Mouse (Mus musculus): Measurements from ENCODE around the gene Acap2. TPM values are rescaled to one million over a fixed set of nuclear protein-coding genes. Genes with fewer than 3 reads are reported as not detected.
A peak's percentile ranks its signal among the peaks of the same experiment; 100 is the strongest.

The Acap2 gene
- total RNA-seq, 2 experiments from 2014 or later, result 9.5 to 10.8 TPM

GRCm38 (mm10) chr16:31066344-31067098 is 134.5 kb downstream of the Acap2 start:
- TF ChIP-seq CTCF (IDR thresholded peaks at IDR 0.05), result no peak
- Histone ChIP-seq H3K27ac (peak overlapping the region; percentile 84), H3K4me3 (peak overlapping the region; percentile 17; the same call in 1 of the 2 replicates)
- intact Hi-C loops (cut with DNase I), result loop anchor here (2.0 kb wide), 1 partner anchor 88 kb away; no protein-coding TSS in a partner anchor
- no peak for DNase-seq

DNA sequence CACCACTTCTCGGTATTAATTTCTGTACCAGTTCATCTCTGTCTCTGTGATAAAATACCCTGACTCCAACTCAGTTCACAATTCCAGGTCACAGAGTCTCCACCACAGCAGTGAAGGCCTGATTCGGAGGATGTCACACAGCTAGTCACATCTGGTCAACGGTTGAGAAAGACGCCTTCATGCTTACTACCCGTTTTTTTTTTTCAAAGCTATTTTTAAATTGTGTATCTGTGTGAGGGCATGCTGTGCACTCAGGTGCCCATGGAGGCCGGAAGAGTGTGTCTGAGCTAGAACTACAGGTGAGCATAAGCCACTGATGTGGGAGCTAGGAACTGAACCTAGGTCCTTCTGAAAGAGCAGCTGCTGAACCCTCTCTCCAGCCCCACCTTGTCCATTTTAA is 136.3 kb downstream of the Acap2 start:
- Histone ChIP-seq H3K4me3 (no peak overlapping the region), H3K27ac (no peak overlapping the region)
- TF ChIP-seq CTCF (IDR thresholded peaks at IDR 0.05), result no peak
- no peak for DNase-seq
- intact Hi-C loops (cut with DNase I), result no loop called here

GRCm38 (mm10) chr16:31062918-31063317 is 138.1 kb downstream of the Acap2 start:
- TF ChIP-seq CTCF (IDR thresholded peaks at IDR 0.05), result no peak
- intact Hi-C loops (cut with DNase I), result no loop called here
- Histone ChIP-seq H3K27ac (no peak overlapping the region), H3K4me3 (no peak overlapping the region)
- DNase-seq, result no peak

GRCm38 (mm10) chr16:31061246-31061880 is 139.7 kb downstream of the Acap2 start:
- Histone ChIP-seq H3K4me3 (no peak overlapping the region), H3K27ac (peak overlapping the region; percentile 53)
- peak; percentile 44 for DNase-seq
- intact Hi-C loops (cut with DNase I), result no loop called here
- TF ChIP-seq CTCF (IDR thresholded peaks at IDR 0.05), result no peak

GRCm38 (mm10) chr16:31060714-31061113 is 140.3 kb downstream of the Acap2 start:
- no peak for DNase-seq
- Histone ChIP-seq H3K27ac (no peak overlapping the region), H3K4me3 (no peak overlapping the region)
- TF ChIP-seq CTCF (IDR thresholded peaks at IDR 0.05), result no peak
- intact Hi-C loops (cut with DNase I), result no loop called here

DNA sequence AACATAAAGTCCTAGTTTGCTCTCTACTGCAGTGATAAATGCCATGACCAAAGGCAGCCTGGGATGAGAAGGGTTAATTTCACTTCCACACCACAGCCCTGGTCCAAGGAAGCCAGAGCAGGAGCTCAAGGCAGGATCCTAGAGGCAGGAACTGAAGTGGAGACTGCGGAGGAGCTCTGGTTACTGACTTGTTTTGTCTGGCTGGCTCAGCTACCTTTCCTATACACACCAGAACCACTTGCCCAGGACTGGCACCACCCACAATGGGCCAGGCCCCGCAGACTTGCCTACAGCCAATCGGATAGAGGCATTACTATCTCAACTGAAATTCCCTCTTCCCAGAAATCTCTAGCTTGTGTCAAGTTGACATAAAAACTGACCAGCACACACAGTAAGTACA is 140.8 kb downstream of the Acap2 start:
- intact Hi-C loops (cut with DNase I), result no loop called here

DNA sequence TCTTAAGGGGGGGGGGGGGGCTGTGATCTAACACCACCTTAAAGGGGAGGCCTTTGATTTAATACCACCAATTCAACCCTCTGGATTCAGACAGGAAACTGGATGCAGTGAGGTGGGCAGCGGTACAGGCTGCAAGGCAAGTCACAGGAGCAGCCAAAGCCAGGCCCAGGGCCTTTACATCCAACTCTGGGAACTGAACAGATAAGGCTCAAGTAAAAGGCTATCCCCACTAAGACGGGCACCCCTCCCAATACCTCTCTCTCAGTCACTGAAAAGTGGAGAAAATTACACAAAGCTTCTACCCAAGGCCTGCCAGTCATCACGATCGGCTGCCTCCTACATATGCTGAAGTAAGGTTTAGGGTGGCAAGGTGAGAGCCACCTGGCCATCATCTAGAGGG is 141.3 kb downstream of the Acap2 start:
- Histone ChIP-seq H3K27ac (no peak overlapping the region), H3K4me3 (no peak overlapping the region)
- no peak for TF ChIP-seq CTCF (IDR thresholded peaks at IDR 0.05)
- DNase-seq, result no peak
- intact Hi-C loops (cut with DNase I), result no loop called here

More for the DNA sequence above, 140.8 kb downstream of the Acap2 start:
- Histone ChIP-seq H3K4me3 (no peak overlapping the region), H3K27ac (no peak overlapping the region)
- DNase-seq, result no peak
- TF ChIP-seq CTCF (IDR thresholded peaks at IDR 0.05), result no peak

GRCm38 (mm10) chr16:31052812-31053211 is 148.2 kb downstream of the Acap2 start:
- TF ChIP-seq CTCF (IDR thresholded peaks at IDR 0.05), result no peak
- DNase-seq, result no peak
- Histone ChIP-seq H3K4me3 (no peak overlapping the region), H3K27ac (0 out of 2 replicates have a peak overlapping the region, but pooled peaks have one; percentile 6)
- intact Hi-C loops (cut with DNase I), result no loop called here

DNA sequence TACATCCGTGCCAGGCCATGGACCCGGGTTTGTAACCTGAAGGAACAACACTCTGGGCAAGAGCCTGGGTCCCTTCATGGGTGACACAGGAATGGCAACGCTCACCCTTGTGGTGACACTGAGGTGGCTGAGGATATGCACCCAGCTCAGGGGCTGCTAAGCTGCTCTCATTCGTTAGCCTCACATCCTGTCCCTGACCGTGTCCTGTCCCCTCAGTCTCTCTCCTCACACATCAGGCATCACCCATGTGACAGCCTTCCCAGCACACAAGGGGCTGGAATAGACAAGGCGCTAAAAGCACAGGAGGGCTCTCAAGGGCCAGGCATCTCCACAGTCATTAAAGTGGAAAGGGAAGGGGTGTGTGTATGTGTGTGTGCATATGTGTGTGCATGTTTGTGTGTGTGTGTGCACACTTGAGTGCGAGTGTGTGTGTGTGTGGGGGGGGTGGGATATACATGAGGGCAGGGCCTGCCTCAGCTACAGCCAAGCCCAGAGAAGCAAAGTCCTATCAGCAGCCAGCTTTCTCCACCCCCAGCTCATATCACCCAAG is 148.8 kb downstream of the Acap2 start:
- no peak overlapping the region for H3K4me3 ChIP-seq
- TF ChIP-seq CTCF (IDR thresholded peaks at IDR 0.05), result no peak
- no peak overlapping the region for H3K27ac ChIP-seq
- intact Hi-C loops (cut with DNase I), result no loop called here
- DNase-seq, result no peak

GRCm38 (mm10) chr16:31050701-31051100 is 150.3 kb downstream of the Acap2 start:
- intact Hi-C loops (cut with DNase I), result no loop called here
- no peak overlapping the region for H3K4me3 ChIP-seq
- H3K27ac ChIP-seq, result no peak overlapping the region
- no peak for DNase-seq
- TF ChIP-seq CTCF (IDR thresholded peaks at IDR 0.05), result no peak

DNA sequence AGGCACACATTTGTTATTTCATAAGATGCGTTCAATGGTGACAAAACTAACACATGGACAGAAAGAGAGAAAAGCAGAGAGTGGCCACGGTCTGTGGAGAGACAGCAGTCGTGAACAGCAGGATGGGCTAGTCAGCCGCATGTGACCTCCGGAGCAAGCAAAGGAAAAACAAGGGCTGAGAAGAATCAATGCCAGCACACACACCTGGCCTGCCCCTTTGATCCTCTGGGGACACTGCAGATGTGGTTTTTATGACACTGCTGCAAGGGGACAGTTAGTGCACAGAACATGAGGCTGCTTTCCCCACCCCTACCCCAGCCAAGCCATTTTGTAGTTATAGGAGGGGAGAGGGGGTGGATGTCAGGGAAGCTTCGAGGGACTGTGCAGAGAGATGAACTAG is 152.9 kb downstream of the Acap2 start:
- intact Hi-C loops (cut with DNase I), result no loop called here
- no peak for TF ChIP-seq CTCF (IDR thresholded peaks at IDR 0.05)
- no peak for DNase-seq
- Histone ChIP-seq H3K27ac (no peak overlapping the region), H3K4me3 (no peak overlapping the region)

DNA sequence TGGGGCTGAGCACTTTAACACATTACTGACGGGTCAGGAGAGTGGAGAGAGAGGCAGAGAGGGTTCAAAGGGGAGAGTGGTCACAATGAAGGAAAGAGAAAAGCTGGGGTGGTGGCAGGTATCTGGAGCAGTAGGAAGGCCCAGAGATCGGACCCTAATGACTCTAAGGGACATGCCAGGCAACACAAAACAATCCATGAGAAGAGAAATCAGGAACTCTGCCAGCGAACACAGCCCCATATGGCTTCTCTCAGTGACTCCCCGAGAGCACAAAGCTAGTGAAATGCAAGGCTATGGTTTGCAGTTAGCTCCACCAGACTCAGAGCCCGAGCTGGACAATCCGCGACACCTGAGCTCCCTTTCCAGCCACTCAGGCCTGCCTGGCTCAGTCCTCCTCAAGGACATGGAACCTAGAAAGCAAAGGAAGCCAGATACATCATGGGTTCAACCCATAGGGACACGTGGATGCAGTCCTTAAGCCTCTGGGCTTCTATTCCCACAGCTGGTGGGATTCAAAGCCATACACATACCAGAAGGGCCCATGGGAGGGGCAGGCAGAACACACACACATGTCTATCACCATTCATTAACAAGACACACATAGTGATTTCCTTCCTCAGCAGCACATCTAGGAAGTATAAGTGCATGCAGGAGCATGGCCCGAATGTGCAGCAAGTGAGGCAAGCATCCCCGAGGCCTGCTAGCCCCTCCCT is 153.7 kb downstream of the Acap2 start:
- intact Hi-C loops (cut with DNase I), result no loop called here
- DNase-seq, result no peak
- H3K4me3 ChIP-seq, result no peak overlapping the region
- H3K27ac ChIP-seq, result no peak overlapping the region
- TF ChIP-seq CTCF (IDR thresholded peaks at IDR 0.05), result no peak

DNA sequence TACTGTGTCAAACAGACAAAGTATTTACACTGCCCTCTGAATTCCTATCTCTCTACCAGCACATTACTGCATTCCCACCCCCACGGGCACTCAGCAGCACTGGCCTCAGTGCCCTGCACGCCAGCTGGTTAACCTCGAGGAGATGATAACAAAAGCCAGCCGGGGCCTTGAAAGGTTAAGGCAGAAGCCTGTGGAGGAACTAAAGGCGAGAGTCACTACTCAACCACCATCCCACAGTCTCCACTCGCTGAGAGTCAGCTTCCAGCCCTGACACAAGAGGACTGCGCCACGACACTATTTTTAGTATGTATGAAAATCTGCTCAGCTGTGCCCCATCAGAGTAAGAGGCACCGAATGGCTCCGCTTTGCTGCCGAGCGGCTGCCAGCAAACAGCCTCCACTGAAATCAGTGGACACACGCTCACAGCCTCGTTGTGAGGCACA is 154.8 kb downstream of the Acap2 start:
- intact Hi-C loops (cut with DNase I), result no loop called here
- TF ChIP-seq CTCF (IDR thresholded peaks at IDR 0.05), result no peak
- peak; percentile 46 for DNase-seq
- H3K4me3 ChIP-seq, result peak overlapping the region; percentile 43
- H3K27ac ChIP-seq, result no peak overlapping the region; the same call in 1 of the 2 replicates

All from gastrocnemius, adult 2 months (tissue).